Mouse (Mus musculus): ENCODE data around the gene Rasgrp1. TPM values are rescaled to one million over a fixed set of nuclear protein-coding genes. Genes with fewer than 3 reads are reported as not detected.

The Rasgrp1 gene
- polyA plus RNA-seq, 1 experiment from 2014 or later: 1.6 TPM

DNA sequence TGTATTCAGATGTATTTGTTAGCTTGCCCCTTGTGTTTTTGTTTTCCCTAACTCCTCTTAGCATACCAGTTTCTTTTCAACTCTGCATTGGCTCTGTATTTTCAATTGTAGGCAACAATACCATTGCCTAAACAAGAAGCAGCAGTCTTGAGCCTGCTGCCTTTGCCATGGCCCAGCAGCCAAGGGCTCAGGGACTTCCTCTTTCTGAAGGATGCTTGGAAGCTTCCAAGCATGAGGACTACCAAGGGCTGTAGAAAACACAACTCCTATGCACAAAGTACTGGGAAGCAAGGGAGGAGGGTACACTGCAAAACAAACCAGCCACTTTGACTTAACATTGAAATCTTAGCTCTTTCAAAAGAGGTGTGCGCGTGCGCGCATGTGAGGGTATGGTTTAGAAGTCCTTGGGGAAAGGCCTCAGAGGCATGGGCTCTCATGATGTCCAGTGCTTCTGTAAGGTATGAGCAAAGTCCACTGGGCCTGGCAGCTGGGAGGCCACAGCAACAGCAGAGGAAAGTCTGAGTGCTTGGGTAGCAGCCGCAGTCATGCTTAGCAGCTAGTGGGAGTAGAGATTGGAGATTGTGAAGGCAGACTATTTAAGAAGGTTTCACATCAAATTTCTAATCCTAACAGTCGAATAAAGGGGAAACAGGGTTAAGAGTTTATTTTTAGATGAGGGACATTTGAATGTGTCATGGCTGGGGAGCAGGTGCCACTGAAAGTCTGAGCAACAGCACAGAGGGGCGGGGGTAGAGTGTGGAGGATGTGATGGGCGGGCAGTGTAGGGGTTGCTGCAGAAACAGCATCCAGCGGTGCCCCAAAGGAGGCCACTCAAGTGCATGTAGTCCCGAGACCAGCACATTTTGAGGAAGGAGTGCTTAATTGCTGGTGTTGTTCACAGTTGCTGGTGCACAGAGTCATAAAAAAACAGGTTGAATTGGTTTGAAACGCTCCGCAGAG is 39.1 kb downstream of the Rasgrp1 start:
- no peak overlapping the region for H3K9ac ChIP-seq
- H3K4me1 ChIP-seq: no peaks in the 10 kb centered on the region
- H3K4me2 ChIP-seq (replicated peaks): no peak overlapping the region
- 88% methylated on average over 12 of the region's 12 CpGs for WGBS
- no peaks in the 10 kb centered on the region for H3K36me3 ChIP-seq
- H3K9me3 ChIP-seq (replicated peaks): no peaks in the 10 kb centered on the region
- no peak overlapping the region for H3K4me3 ChIP-seq (replicated peaks)
- no peaks in the 10 kb centered on the region for H3K27me3 ChIP-seq
- ATAC-seq (ENCODE audit: insufficient number of reproducible peaks, low FRiP score, low TSS enrichment, low read depth): no peak
- H3K27ac ChIP-seq (replicated peaks): no peak overlapping the region

DNA sequence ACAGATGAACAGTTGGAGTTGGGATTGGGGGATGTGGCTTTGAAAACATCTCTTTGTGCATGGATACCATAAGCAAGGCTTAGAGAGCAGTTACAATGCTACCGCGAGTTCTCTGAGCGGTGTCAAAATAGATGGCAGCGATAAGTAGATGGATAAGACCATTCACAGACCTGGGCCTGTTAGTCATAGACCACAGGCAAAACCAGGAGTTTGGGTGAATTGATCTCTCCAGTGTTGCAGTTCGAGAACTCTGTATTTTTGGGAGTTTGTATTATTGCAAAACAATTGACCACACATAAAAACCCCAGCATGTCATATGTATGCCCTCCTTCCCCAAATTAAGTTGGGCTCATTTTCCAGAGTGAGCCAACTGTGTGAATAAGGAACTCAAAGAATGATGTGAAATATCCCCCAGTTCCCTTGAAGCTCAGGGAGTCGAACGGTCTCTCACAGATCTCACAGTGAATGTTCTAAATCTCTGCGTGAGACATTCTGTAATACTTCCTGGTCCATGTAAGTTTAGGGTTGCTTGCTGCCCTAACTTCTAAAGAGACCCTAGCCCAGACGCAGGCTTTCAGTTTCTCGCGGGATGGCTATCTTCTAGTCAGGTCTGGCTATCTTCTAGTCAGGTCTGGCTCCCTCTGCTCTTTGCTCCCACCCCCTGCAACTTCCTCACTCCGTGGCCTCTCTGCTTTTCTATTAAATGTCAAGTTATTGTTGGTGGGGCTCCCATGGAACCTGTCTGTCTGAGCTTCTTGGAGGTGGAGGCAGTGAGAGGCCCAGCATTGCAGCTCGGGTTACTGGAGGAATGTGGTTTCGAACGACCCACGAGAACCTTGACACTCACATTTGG is 43.0 kb downstream of the Rasgrp1 start:
- no peak for ATAC-seq (ENCODE audit: insufficient number of reproducible peaks, low FRiP score, low TSS enrichment, low read depth)
- Histone ChIP-seq H3K36me3 (no peaks in the 10 kb centered on the region), H3K4me2 (replicated peaks) (no peak overlapping the region), H3K27me3 (no peaks in the 10 kb centered on the region), H3K9ac (no peak overlapping the region), H3K9me3 (replicated peaks) (no peaks in the 10 kb centered on the region), H3K27ac (replicated peaks) (no peak overlapping the region), H3K4me1 (no peaks in the 10 kb centered on the region), H3K4me3 (replicated peaks) (no peak overlapping the region)
- WGBS: 75% methylated on average over 16 of the region's 16 CpGs

DNA sequence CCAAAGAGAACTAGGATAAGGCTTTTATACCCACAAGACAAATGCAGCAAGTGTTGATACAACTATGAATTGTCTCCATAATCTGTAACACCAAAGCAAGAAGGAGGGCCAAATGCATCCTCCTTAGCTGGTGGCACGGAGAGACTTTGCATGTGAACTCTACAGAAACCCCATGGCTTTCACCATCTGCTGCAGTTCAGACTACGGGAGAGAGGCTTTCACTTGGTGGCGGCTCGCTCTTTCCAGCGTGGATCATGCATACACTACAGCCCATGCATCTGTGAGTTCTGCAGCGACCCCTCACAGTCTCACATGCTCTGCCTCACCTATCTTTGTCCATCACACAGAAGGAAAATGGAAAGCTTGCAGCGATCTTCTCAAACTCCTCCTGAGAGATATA is 54.5 kb downstream of the Rasgrp1 start:
- Histone ChIP-seq H3K36me3 (no peaks in the 10 kb centered on the region), H3K27me3 (no peaks in the 10 kb centered on the region), H3K9me3 (replicated peaks) (no peaks in the 10 kb centered on the region), H3K27ac (replicated peaks) (no peak overlapping the region), H3K4me2 (replicated peaks) (no peak overlapping the region), H3K9ac (no peak overlapping the region), H3K4me1 (no peaks in the 10 kb centered on the region), H3K4me3 (replicated peaks) (no peak overlapping the region)
- ATAC-seq (ENCODE audit: insufficient number of reproducible peaks, low FRiP score, low TSS enrichment, low read depth): no peak
- WGBS: 89% methylated on average over 7 of the region's 7 CpGs

DNA sequence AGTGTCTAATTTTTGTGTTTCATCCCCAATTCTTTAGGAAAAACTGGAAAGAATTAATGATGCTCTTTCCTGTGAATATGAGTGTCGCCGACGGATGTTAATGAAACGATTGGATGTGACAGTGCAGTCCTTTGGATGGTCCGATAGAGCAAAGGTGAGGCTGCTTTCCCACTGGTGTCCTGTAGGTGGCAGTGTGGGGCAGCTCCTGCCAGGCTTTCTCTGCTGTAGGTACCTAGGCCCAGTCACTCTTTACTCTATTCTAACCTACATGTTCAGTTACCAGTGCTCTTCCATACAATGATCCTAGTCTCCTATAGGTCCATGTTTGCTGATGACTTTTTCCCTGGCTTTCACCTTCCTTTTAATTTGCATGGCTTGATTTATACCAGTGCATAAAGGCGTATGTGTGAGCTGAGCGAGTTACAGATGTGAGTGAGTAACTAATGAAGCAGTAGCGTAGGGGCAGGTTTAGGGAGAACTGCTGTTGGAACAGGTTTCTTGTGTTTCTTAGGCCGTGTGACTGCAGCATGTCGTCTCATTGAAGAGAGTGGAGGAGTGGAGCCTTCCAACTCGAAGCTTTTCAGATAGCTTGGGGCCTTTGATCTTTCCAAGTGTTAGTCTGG is 78.9 kb downstream of the Rasgrp1 start:
- H3K9me3 ChIP-seq (replicated peaks): no peaks in the 10 kb centered on the region
- H3K27me3 ChIP-seq: no peaks in the 10 kb centered on the region
- peaks cover 40% of the 10 kb centered on the region for H3K36me3 ChIP-seq
- no peak overlapping the region for H3K4me3 ChIP-seq (replicated peaks)
- ATAC-seq (ENCODE audit: insufficient number of reproducible peaks, low FRiP score, low TSS enrichment, low read depth): no peak
- H3K4me2 ChIP-seq (replicated peaks): no peak overlapping the region
- WGBS: 71% methylated on average over 11 of the region's 11 CpGs
- no peak overlapping the region for H3K9ac ChIP-seq
- no peak overlapping the region for H3K27ac ChIP-seq (replicated peaks)
- no peaks in the 10 kb centered on the region for H3K4me1 ChIP-seq

DNA sequence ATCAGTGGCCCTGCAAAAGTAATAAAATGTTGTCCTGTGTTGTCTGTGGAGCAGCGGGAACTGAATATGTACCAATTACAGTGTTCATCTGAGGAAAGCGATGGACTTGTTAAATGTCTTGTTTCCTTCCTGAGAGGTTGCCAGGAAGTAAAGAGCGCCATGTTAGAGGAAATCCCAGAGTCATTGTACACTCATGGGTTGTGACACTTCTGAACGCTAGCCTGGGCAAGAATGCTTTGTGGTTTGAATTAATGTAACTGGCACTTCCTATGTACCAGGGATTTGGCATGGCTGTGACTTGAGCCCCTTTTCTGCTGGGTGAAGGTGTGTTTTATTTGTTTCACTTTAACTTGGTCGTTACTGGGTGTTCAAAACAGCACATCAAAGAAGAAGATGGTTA is 80.6 kb downstream of the Rasgrp1 start:
- whole genome bisulfite sequencing: 83% methylated on average over 5 of the region's 5 CpGs
- Histone ChIP-seq H3K4me1 (no peaks in the 10 kb centered on the region), H3K9ac (no peak overlapping the region), H3K4me2 (replicated peaks) (no peak overlapping the region), H3K27ac (replicated peaks) (no peak overlapping the region), H3K36me3 (peaks cover 32% of the 10 kb centered on the region), H3K27me3 (no peaks in the 10 kb centered on the region), H3K9me3 (replicated peaks) (no peaks in the 10 kb centered on the region), H3K4me3 (replicated peaks) (no peak overlapping the region)
- no peak for ATAC-seq (ENCODE audit: insufficient number of reproducible peaks, low FRiP score, low TSS enrichment, low read depth)

DNA sequence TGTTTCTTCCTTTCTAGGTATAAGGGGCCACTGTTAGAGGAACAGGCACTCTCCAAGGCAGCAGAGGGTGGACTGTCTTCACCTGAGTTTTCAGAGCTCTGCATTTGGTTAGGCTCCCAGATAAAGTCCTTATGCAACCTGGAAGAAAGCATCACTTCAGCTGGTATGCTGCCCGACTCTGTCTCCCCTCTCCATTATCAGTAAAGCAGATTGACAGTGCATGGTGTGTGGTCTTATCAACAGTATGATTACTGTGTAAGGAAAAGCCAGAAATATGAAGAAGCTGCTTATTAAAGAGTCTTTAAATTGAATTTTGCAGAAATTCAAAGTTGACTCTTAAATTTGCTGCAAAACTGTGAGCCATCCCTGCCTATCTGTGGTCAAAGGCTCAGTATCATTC is 85.2 kb downstream of the Rasgrp1 start:
- no peak overlapping the region for H3K27ac ChIP-seq (replicated peaks)
- WGBS: 64% methylated on average over 1 of the region's 1 CpGs
- H3K4me2 ChIP-seq (replicated peaks): no peak overlapping the region
- H3K4me1 ChIP-seq: no peaks in the 10 kb centered on the region
- H3K9me3 ChIP-seq (replicated peaks): no peaks in the 10 kb centered on the region
- H3K27me3 ChIP-seq: no peaks in the 10 kb centered on the region
- ATAC-seq (ENCODE audit: insufficient number of reproducible peaks, low FRiP score, low TSS enrichment, low read depth): no peak
- H3K36me3 ChIP-seq: peaks cover 21% of the 10 kb centered on the region; the same call in 1 of the 2 replicates
- no peak overlapping the region for H3K4me3 ChIP-seq (replicated peaks)
- H3K9ac ChIP-seq: no peak overlapping the region

DNA sequence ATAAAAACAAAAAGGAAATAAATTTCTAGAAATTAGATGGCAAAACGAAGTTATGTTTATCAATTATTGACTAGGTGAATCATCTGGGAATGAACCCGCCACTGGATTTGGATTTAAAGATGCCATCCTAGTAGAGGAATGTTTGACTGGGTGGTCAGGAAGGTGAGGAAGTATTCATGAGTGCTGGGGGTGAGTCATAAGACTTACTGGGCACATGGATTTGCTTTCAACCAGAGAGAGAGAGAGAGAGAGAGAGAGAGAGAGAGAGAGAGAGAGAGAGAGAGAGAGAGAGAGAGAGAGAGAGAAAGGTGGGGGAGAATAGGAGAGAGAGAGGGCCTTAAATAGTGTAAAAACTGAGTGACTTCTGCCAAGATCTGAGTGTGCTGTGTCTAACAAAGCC is 87.4 kb downstream of the Rasgrp1 start:
- H3K4me3 ChIP-seq (replicated peaks): no peak overlapping the region
- no peaks in the 10 kb centered on the region for H3K27me3 ChIP-seq
- no peak for ATAC-seq (ENCODE audit: insufficient number of reproducible peaks, low FRiP score, low TSS enrichment, low read depth)
- H3K4me2 ChIP-seq (replicated peaks): no peak overlapping the region
- no peaks in the 10 kb centered on the region for H3K9me3 ChIP-seq (replicated peaks)
- H3K4me1 ChIP-seq: 0 out of 2 replicates have a peak, but pooled peaks cover 7% of the 10 kb centered on the region
- no peak overlapping the region for H3K27ac ChIP-seq (replicated peaks)
- WGBS: 85% methylated on average over 2 of the region's 2 CpGs
- H3K9ac ChIP-seq: no peak overlapping the region
- peaks cover 13% of the 10 kb centered on the region; the same call in 1 of the 2 replicates for H3K36me3 ChIP-seq

DNA sequence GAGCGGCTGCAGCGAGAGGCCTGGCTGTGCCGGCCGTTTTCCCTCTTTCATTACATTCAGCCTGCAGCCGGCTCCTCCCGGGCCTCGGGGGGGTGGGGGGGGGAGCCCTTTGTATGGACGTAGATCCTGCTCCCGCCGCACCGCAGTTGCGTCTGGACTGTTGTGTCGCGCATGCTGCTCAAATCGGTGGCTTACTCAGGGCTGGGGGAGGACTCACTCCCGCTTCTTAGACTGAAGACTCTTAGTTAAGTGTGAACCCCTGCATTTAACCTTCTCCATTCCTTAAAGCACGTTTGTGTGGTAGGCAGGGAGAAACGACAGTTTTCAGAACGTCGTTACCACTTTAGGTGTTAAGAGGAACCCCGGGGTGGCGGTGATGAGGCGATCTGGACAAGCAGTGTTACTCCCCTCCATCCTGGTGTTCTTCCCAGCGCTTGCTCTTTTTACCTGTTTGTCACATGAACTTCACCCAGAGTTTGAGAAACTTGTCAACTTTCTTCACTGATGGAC is 92.7 kb downstream of the Rasgrp1 start:
- H3K36me3 ChIP-seq: no peaks in the 10 kb centered on the region

DNA sequence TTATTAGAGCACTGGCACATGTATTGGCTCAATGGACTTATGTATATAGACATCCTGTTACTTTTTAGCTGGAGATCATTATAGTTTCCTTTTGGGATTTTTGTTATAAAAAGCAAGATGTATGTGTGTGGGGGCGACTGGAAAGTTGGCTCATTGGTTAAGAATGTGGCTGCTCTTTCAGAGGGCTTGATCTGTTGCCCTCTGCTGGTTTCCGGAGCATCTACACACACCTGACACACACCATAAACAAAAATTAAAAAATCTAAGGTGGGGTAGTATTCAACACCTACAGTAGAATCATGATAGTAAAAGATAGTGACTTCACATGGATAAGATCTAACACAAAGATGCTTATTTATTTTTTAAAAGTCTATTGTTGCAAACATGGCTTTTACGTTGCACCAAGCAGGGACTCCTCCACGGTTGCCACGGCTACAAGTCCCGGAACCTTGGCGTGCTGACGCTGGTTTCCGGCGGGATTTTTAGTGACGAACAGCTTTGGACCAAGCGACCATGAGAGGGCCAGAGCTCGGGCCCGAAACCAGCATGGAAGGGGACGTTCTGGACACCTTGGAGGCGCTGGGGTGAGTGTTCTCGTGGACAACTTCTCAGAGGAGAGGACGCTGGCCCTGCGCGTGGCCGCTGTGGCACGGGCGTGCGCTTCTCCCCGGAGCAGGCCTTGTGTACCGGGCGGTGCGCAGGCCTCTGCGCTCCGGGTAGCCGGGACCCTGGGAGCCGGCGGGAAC is 93.4 kb downstream of the Rasgrp1 start, which contains the start of gene Fam98b:
Gene Fam98b (plus strand): TSS at position 485 of the 746 bp plus-strand sequence.
- Histone ChIP-seq H3K9me3 (replicated peaks) (no peaks in the 10 kb centered on the region), H3K27ac (replicated peaks) (peak within 1 kb of the TSS; percentile 90), H3K4me2 (replicated peaks) (peak within 1 kb of the TSS; percentile 73), H3K36me3 (no peaks in the 10 kb centered on the region), H3K27me3 (no peaks in the 10 kb centered on the region), H3K9ac (peak within 1 kb of the TSS; percentile 95), H3K4me3 (replicated peaks) (peak within 1 kb of the TSS; percentile 92), H3K4me1 (0 out of 2 replicates have a peak, but pooled peaks cover 9% of the 10 kb centered on the region)
- ATAC-seq (ENCODE audit: insufficient number of reproducible peaks, low FRiP score, low TSS enrichment, low read depth): peak; percentile 92
- under 1% methylated on average over 29 of the region's 33 CpGs for WGBS

More for the DNA sequence above, 92.7 kb downstream of the Rasgrp1 start:
- Histone ChIP-seq H3K4me2 (replicated peaks) (peak overlapping the region; percentile 73), H3K4me1 (0 out of 2 replicates have a peak, but pooled peaks cover 9% of the 10 kb centered on the region), H3K9me3 (replicated peaks) (no peaks in the 10 kb centered on the region), H3K27me3 (no peaks in the 10 kb centered on the region), H3K4me3 (replicated peaks) (peak overlapping the region; percentile 92), H3K27ac (replicated peaks) (peak overlapping the region; percentile 90), H3K9ac (peak overlapping the region; percentile 95)
- peak; percentile 69 for ATAC-seq (ENCODE audit: insufficient number of reproducible peaks, low FRiP score, low TSS enrichment, low read depth)
- under 1% methylated on average over 23 of the region's 24 CpGs for WGBS

DNA sequence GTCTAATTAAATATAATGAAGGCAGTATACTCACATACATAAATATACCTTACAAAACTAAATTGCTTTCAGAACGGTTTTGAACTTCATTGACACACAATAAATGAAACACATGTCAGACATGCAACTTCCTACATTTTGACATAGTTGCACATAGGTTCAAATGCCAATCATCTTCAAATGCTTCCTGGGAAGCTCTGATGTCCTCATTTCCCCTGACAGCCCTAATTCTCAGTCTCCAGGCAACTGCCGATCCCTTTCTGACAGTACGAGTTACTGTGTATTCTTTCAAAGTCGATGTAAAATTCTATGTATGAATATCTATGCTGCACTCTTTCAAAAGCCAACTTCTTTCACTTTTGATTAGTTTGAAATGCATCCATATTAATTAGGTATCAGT is 100.8 kb downstream of the Rasgrp1 start:
- ATAC-seq (ENCODE audit: insufficient number of reproducible peaks, low FRiP score, low TSS enrichment, low read depth): no peak
- WGBS: 59% methylated on average over 4 of the region's 4 CpGs

More for the DNA sequence above, 100.8 kb downstream of the Rasgrp1 start:
- no peaks in the 10 kb centered on the region for H3K9me3 ChIP-seq (replicated peaks)
- H3K36me3 ChIP-seq: no peaks in the 10 kb centered on the region
- H3K4me2 ChIP-seq (replicated peaks): no peak overlapping the region
- no peak overlapping the region for H3K4me3 ChIP-seq (replicated peaks)
- no peaks in the 10 kb centered on the region for H3K4me1 ChIP-seq
- no peak overlapping the region for H3K9ac ChIP-seq
- no peak overlapping the region for H3K27ac ChIP-seq (replicated peaks)
- no peaks in the 10 kb centered on the region for H3K27me3 ChIP-seq

Data from embryonic facial prominence, embryonic 15.5 days (tissue).